Mouse (Mus musculus) small intestine, adult 10 weeks (tissue): Measurements from ENCODE around the gene Clcn3. TPM values are rescaled to one million over a fixed set of nuclear protein-coding genes. Genes with fewer than 3 reads are reported as not detected.

Experiments used
- polyA plus RNA-seq: library from polyadenylated mRNA; stranded (reverse); fragments of 350-450 nt; fragmentation: Illumina TruSeq; extraction: RNeasy Lipid Tissue Mini Kit (QIAGEN cat#74804); gene quantifications from one replicate; pipeline ENCODE4 v1.2.3, GENCODE M21; 2014; ENCODE audit warnings: low replicate concordance

The Clcn3 gene
- polyA plus RNA-seq = 179 TPM

GRCm38 (mm10) chr8:60982701-60983687 lies at the start of gene Clcn3:
Gene Clcn3 (minus strand): TSS chr8:60983300.

GRCm38 (mm10) chr8:60992910-60993638 lies 10.0 kb upstream of the Clcn3 start, which contains the start of gene Nek1:
Gene Nek1 (plus strand): TSS chr8:60993195.

GRCm38 (mm10) chr8:60889843-60890519 lies 93.1 kb downstream of the Clcn3 start, which contains the start of gene Hpf1:
Gene Hpf1 (plus strand): TSS chr8:60890418.

Other genes starting within 250 kb of the Clcn3 start
- 73.0 TPM for gene Hpf1, start 92.9 kb downstream of the Clcn3 start, polyA plus RNA-seq
- 18.3 TPM for gene Nek1, start 9.9 kb upstream of the Clcn3 start, polyA plus RNA-seq
- gene Sh3rf1, start 240.6 kb upstream of the Clcn3 start, polyA plus RNA-seq = 11.3 TPM